Mouse (Mus musculus) neural tube, embryonic 12.5 days (tissue): ENCODE results near the gene Atp5b. TPM values are rescaled to one million over a fixed set of nuclear protein-coding genes. Genes with fewer than 3 reads are reported as not detected.
A peak's percentile ranks its signal among the peaks of the same experiment; 100 is the strongest.

ENCODE experiments used
- ATAC-seq: fragments of 200-750 bp; cut with Nextera tagmentation; 2 replicates; pipeline ENCODE4 v1.8.0; 2017; ENCODE audit warnings: low read depth, mild to moderate bottlenecking, moderate TSS enrichment, moderate library complexity; ENCODE audit not compliant: low FRiP score
- H3K27ac ChIP-seq: fragments of 300-500 bp; sonication (generic); 2 replicates; pipeline ENCODE4 v1.5.1; 2016
- H3K27me3 ChIP-seq: fragments of 300-500 bp; sonication (generic); replicated peaks from 2 replicates; pipeline ENCODE4 v1.6.1; 2016; ENCODE audit warnings: mild to moderate bottlenecking
- H3K36me3 ChIP-seq: fragments of 300-500 bp; sonication (generic); 2 replicates; pipeline ENCODE4 v1.6.1; 2016; ENCODE audit warnings: mild to moderate bottlenecking
- H3K4me1 ChIP-seq: fragments of 300-500 bp; sonication (generic); 2 replicates; pipeline ENCODE4 v1.6.1; 2016
- H3K4me2 ChIP-seq: fragments of 300-500 bp; sonication (generic); replicated peaks from 2 replicates; pipeline ENCODE4 v1.6.1; 2016; ENCODE audit warnings: mild to moderate bottlenecking
- H3K4me3 ChIP-seq: fragments of 300-500 bp; sonication (generic); 2 replicates; pipeline ENCODE4 v1.5.1; 2016
- H3K9ac ChIP-seq: fragments of 300-500 bp; sonication (generic); 2 replicates; pipeline ENCODE4 v1.6.1; 2016; ENCODE audit warnings: mild to moderate bottlenecking
- H3K9me3 ChIP-seq: fragments of 300-500 bp; sonication (generic); 2 replicates; pipeline ENCODE4 v1.6.1; 2016; ENCODE audit warnings: mild to moderate bottlenecking
- WGBS: fragments of 180-500 bp; shearing (Covaris S2); methylation state at CpG from one replicate; pipeline ENCODE4 v1.1.7; 2016; 5-methylcytosine and 5-hydroxymethylcytosine counted together
- polyA plus RNA-seq: library from polyadenylated mRNA; unstranded; fragments of >200 nt; fragmentation: Nextera tagmentation; extraction: Ambion mirVana; gene quantifications from 2 replicates; pipeline ENCODE4 v1.2.1, GENCODE M21; 2016

The Atp5b gene
- 2,084 and 2,133 TPM in 2 replicates for polyA plus RNA-seq

GRCm38 (mm10) chr10:128082880-128083421 is at the start of gene Atp5b:
Gene Atp5b, plus strand, starts transcription at chr10:128083273.
- Histone ChIP-seq H3K4me2 (peak within 1 kb of the TSS; percentile 97), H3K27me3 (no peaks in the 10 kb centered on the region), H3K27ac (peak within 1 kb of the TSS; percentile 47; the same call in 1 of the 2 replicates), H3K4me1 (peaks cover 11% of the 10 kb centered on the region), H3K36me3 (peaks cover 35% of the 10 kb centered on the region), H3K4me3 (peak within 1 kb of the TSS; percentile 92), H3K9me3 (no peaks in the 10 kb centered on the region), H3K9ac (peak within 1 kb of the TSS; percentile 93)
- WGBS, result under 1% methylated on average over 34 of the region's 34 CpGs
- ATAC-seq, result peak; percentile 99

GRCm38 (mm10) chr10:128036746-128037425 is 46.2 kb upstream of the Atp5b start:
- peak overlapping the region; percentile 94 for H3K4me3 ChIP-seq
- WGBS, result 5% methylated on average over 10 of the region's 10 CpGs
- H3K9me3 ChIP-seq, result no peaks in the 10 kb centered on the region
- H3K4me2 ChIP-seq, result peak overlapping the region; percentile 95
- H3K27ac ChIP-seq, result no peak overlapping the region
- H3K9ac ChIP-seq, result peak overlapping the region; percentile 95
- ATAC-seq, result no peak
- peaks cover 36% of the 10 kb centered on the region for H3K4me1 ChIP-seq
- peaks cover 39% of the 10 kb centered on the region for H3K36me3 ChIP-seq
- H3K27me3 ChIP-seq, result no peaks in the 10 kb centered on the region

- no peak overlapping the region for H3K4me3 ChIP-seq
- H3K9ac ChIP-seq, result no peak overlapping the region
- no peaks in the 10 kb centered on the region for H3K27me3 ChIP-seq
- H3K27ac ChIP-seq, result no peak overlapping the region
- no peak for ATAC-seq
- 81% methylated on average over 3 of the region's 3 CpGs for WGBS
- H3K4me2 ChIP-seq, result peak overlapping the region; percentile 36; the same call in 1 of the 2 replicates
- peaks cover 42% of the 10 kb centered on the region for H3K36me3 ChIP-seq
- H3K4me1 ChIP-seq, result peaks cover 36% of the 10 kb centered on the region
- H3K9me3 ChIP-seq, result no peaks in the 10 kb centered on the region
These were observed 45.2 kb upstream of the Atp5b start for GRCm38 (mm10) chr10:128037921-128038320.

- no peaks in the 10 kb centered on the region for H3K9me3 ChIP-seq
- no peak overlapping the region for H3K9ac ChIP-seq
- H3K36me3 ChIP-seq, result peaks cover 51% of the 10 kb centered on the region
- no peak overlapping the region; the same call in 1 of the 2 replicates for H3K4me2 ChIP-seq
- no peak overlapping the region for H3K27ac ChIP-seq
- H3K4me1 ChIP-seq, result peaks cover 44% of the 10 kb centered on the region
- no peak overlapping the region for H3K4me3 ChIP-seq
- no peak for ATAC-seq
- no peaks in the 10 kb centered on the region for H3K27me3 ChIP-seq
- WGBS, result 60% methylated on average over 5 of the region's 5 CpGs
These were observed 43.9 kb upstream of the Atp5b start for GRCm38 (mm10) chr10:128039167-128039566.

GRCm38 (mm10) chr10:128039858-128040257 is 43.2 kb upstream of the Atp5b start:
- no peaks in the 10 kb centered on the region for H3K27me3 ChIP-seq
- H3K4me3 ChIP-seq, result no peak overlapping the region
- H3K27ac ChIP-seq, result no peak overlapping the region
- no peak for ATAC-seq
- no peak overlapping the region for H3K9ac ChIP-seq
- no peaks in the 10 kb centered on the region for H3K9me3 ChIP-seq
- 74% methylated on average over 3 of the region's 3 CpGs for WGBS
- H3K36me3 ChIP-seq, result peaks cover 58% of the 10 kb centered on the region
- peaks cover 43% of the 10 kb centered on the region for H3K4me1 ChIP-seq
- no peak overlapping the region for H3K4me2 ChIP-seq

GRCm38 (mm10) chr10:128040293-128040692 is 42.8 kb upstream of the Atp5b start:
- ATAC-seq, result no peak
- no peak overlapping the region for H3K4me2 ChIP-seq
- H3K4me1 ChIP-seq, result peaks cover 41% of the 10 kb centered on the region
- no peaks in the 10 kb centered on the region for H3K27me3 ChIP-seq
- WGBS, result 94% methylated on average over 5 of the region's 5 CpGs
- no peak overlapping the region for H3K4me3 ChIP-seq
- peaks cover 62% of the 10 kb centered on the region for H3K36me3 ChIP-seq
- no peak overlapping the region for H3K9ac ChIP-seq
- H3K27ac ChIP-seq, result no peak overlapping the region
- no peaks in the 10 kb centered on the region for H3K9me3 ChIP-seq

GRCm38 (mm10) chr10:128041636-128042035 is 41.4 kb upstream of the Atp5b start:
- Histone ChIP-seq H3K9ac (no peak overlapping the region), H3K4me3 (no peak overlapping the region), H3K27ac (no peak overlapping the region), H3K36me3 (peaks cover 76% of the 10 kb centered on the region), H3K27me3 (no peaks in the 10 kb centered on the region), H3K4me1 (peaks cover 41% of the 10 kb centered on the region), H3K4me2 (no peak overlapping the region), H3K9me3 (no peaks in the 10 kb centered on the region)
- WGBS, result 83% methylated on average over 4 of the region's 4 CpGs
- no peak for ATAC-seq

GRCm38 (mm10) chr10:128042466-128042865 is 40.6 kb upstream of the Atp5b start:
- no peak overlapping the region for H3K4me3 ChIP-seq
- no peak overlapping the region for H3K4me2 ChIP-seq
- ATAC-seq, result no peak
- H3K4me1 ChIP-seq, result peaks cover 32% of the 10 kb centered on the region
- H3K9ac ChIP-seq, result no peak overlapping the region
- H3K27me3 ChIP-seq, result no peaks in the 10 kb centered on the region
- H3K27ac ChIP-seq, result no peak overlapping the region
- H3K9me3 ChIP-seq, result no peaks in the 10 kb centered on the region
- WGBS, result 96% methylated on average over 3 of the region's 3 CpGs
- peaks cover 82% of the 10 kb centered on the region for H3K36me3 ChIP-seq

- no peaks in the 10 kb centered on the region for H3K27me3 ChIP-seq
- H3K4me2 ChIP-seq, result no peak overlapping the region
- H3K27ac ChIP-seq, result no peak overlapping the region
- H3K4me3 ChIP-seq, result no peak overlapping the region
- H3K9ac ChIP-seq, result no peak overlapping the region
- peaks cover 27% of the 10 kb centered on the region for H3K4me1 ChIP-seq
- no peak for ATAC-seq
- WGBS, result 79% methylated on average over 3 of the region's 3 CpGs
- peaks cover 87% of the 10 kb centered on the region for H3K36me3 ChIP-seq
- H3K9me3 ChIP-seq, result no peaks in the 10 kb centered on the region
These were observed 39.8 kb upstream of the Atp5b start for GRCm38 (mm10) chr10:128043041-128043835.

- H3K27me3 ChIP-seq, result no peaks in the 10 kb centered on the region
- WGBS, result 95% methylated on average over 8 of the region's 8 CpGs
- no peak overlapping the region for H3K4me3 ChIP-seq
- H3K4me1 ChIP-seq, result peaks cover 10% of the 10 kb centered on the region
- no peak for ATAC-seq
- no peak overlapping the region for H3K9ac ChIP-seq
- peaks cover 79% of the 10 kb centered on the region for H3K36me3 ChIP-seq
- no peak overlapping the region for H3K4me2 ChIP-seq
- no peak overlapping the region for H3K27ac ChIP-seq
- no peaks in the 10 kb centered on the region for H3K9me3 ChIP-seq
These were observed 34.9 kb upstream of the Atp5b start for GRCm38 (mm10) chr10:128048157-128048556.

- Histone ChIP-seq H3K4me3 (no peak overlapping the region), H3K36me3 (peaks cover 64% of the 10 kb centered on the region), H3K9ac (no peak overlapping the region), H3K9me3 (no peaks in the 10 kb centered on the region), H3K27me3 (no peaks in the 10 kb centered on the region), H3K27ac (no peak overlapping the region), H3K4me2 (no peak overlapping the region), H3K4me1 (no peaks in the 10 kb centered on the region)
- 0 out of 2 replicates have a peak, but pooled peaks have one; percentile 37 for ATAC-seq
- 91% methylated on average over 2 of the region's 2 CpGs for WGBS
These were observed 33.3 kb upstream of the Atp5b start for GRCm38 (mm10) chr10:128049741-128050140.

- Histone ChIP-seq H3K27ac (no peak overlapping the region), H3K4me1 (no peaks in the 10 kb centered on the region), H3K9ac (no peak overlapping the region), H3K4me3 (no peak overlapping the region), H3K4me2 (no peak overlapping the region), H3K36me3 (peaks cover 58% of the 10 kb centered on the region), H3K27me3 (no peaks in the 10 kb centered on the region), H3K9me3 (no peaks in the 10 kb centered on the region)
- ATAC-seq, result no peak
- 82% methylated on average over 2 of the region's 2 CpGs for WGBS
These were observed 32.7 kb upstream of the Atp5b start for GRCm38 (mm10) chr10:128050355-128050754.
